In the genomic region with DNA sequence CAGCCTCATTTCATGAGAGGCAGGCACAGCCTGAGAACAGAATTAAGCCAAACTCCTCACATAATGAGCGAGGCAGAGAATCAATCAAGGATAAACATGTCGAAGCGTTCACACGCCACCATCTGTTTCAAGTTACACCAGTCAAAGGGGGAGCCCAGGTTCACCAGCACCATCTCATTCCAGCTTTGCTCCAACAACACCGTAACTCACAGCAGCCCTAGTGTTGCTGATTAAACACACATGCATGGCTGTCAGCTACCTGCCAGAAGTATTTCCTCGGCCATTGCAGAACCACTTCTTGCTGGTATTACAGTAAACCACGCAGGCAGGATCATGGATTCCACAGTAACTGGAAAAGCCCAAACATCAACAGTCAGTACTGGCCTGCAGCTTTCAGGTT, we compare ENCODE assay signal across 21 mouse cellular contexts. TPM values are rescaled to one million over a fixed set of nuclear protein-coding genes. Genes with fewer than 3 reads are reported as not detected.
DNase-seq lines count a peak whose midpoint lies in the region; ATAC-seq and TF ChIP-seq lines count a peak whose summit lies in the region.
"Had no signal": no experiment of that assay in that cellular context is flagged by ENCODE, and none has a peak within 500 bp of the region (broad histone marks: within the 10 kb centered on the region; RNA-seq: fewer than 3 reads in every experiment).

No protein-coding gene starts in this region.

- H3K4me3 ChIP-seq in intestine, postnatal 0 days (ENCODE audit: low read depth, low read length) = no peak overlapping the region
- H3K4me3 ChIP-seq in intestine, embryonic 16.5 days (ENCODE audit: low read length) = no peak overlapping the region
- no peak overlapping the region for H3K4me3 ChIP-seq in embryonic facial prominence, embryonic 10.5 days
- no peak overlapping the region for H3K4me3 ChIP-seq in embryonic facial prominence, embryonic 15.5 days (replicated peaks)
- H3K4me3 ChIP-seq: heart, adult 2 months; heart, embryonic 15.5 days had no signal

- H3K27ac ChIP-seq in intestine, postnatal 0 days (ENCODE audit: low read depth, low read length) = 0 out of 2 replicates have a peak overlapping the region, but pooled peaks have one; percentile 15
- H3K27ac ChIP-seq in intestine, embryonic 16.5 days (ENCODE audit: low read length) = no peak overlapping the region
- H3K27ac ChIP-seq in embryonic facial prominence, embryonic 10.5 days (replicated peaks) = no peak overlapping the region
- H3K27ac ChIP-seq in embryonic facial prominence, embryonic 15.5 days (replicated peaks) = 0 out of 2 replicates have a peak overlapping the region, but pooled peaks have one; percentile 23
- H3K27ac ChIP-seq: heart, adult 2 months; heart, embryonic 15.5 days; hindbrain, postnatal 0 days; kidney, postnatal 0 days had no signal

- peaks cover 63% of the 10 kb centered on the region for H3K36me3 ChIP-seq in intestine, postnatal 0 days (ENCODE audit: control insufficient read depth, insufficient read depth)
- H3K36me3 ChIP-seq in intestine, embryonic 16.5 days (ENCODE audit: control insufficient read depth, insufficient read depth, low read length) = peaks cover 28% of the 10 kb centered on the region
- H3K36me3 ChIP-seq in embryonic facial prominence, embryonic 10.5 days (replicated peaks) = peaks cover 92% of the 10 kb centered on the region
- peaks cover 60% of the 10 kb centered on the region for H3K36me3 ChIP-seq in embryonic facial prominence, embryonic 15.5 days

- no peak overlapping the region for H3K4me2 ChIP-seq in intestine, postnatal 0 days (replicated peaks; ENCODE audit: low read depth)
- no peak overlapping the region for H3K4me2 ChIP-seq in intestine, embryonic 16.5 days (ENCODE audit: low read depth, low read length)
- no peak overlapping the region for H3K4me2 ChIP-seq in embryonic facial prominence, embryonic 15.5 days (replicated peaks)
- H3K4me2 ChIP-seq: heart, embryonic 15.5 days had no signal

- H3K27me3 ChIP-seq in intestine, postnatal 0 days (replicated peaks; ENCODE audit: control insufficient read depth, insufficient read depth, low read length) = no peaks in the 10 kb centered on the region
- H3K27me3 ChIP-seq in intestine, embryonic 16.5 days (replicated peaks; ENCODE audit: control insufficient read depth, insufficient read depth, low read length) = no peaks in the 10 kb centered on the region
- H3K27me3 ChIP-seq in embryonic facial prominence, embryonic 10.5 days (replicated peaks; ENCODE audit: low read depth, poor library complexity, severe bottlenecking) = no peaks in the 10 kb centered on the region
- H3K27me3 ChIP-seq in embryonic facial prominence, embryonic 15.5 days = no peaks in the 10 kb centered on the region
- H3K27me3 ChIP-seq: heart, embryonic 15.5 days; Patski had no signal

- no peak for TF ChIP-seq CTCF in intestine, postnatal 0 days (IDR thresholded peaks at IDR 0.05; ENCODE audit: low read depth)

- DNase-seq in embryonic facial prominence, embryonic 10.5 days (ENCODE audit: low spot score) = peak; percentile 41
- DNase-seq in heart, adult 8-10 months (ENCODE audit: low spot score) = no peak
- DNase-seq in spleen, postnatal 14 days (ENCODE audit: low spot score in 2 of 2) = no peak
- DNase-seq in ovary, adult 18-20 months (ENCODE audit: low spot score) = no peak
- DNase-seq: gastrocnemius, postnatal 10 days; heart, adult 2 months; kidney, adult 18-20 months; right cerebral cortex, postnatal 14 days; spleen, adult 18-20 months had no signal

- no peak for ATAC-seq in intestine, postnatal 0 days
- no peak for ATAC-seq in intestine, embryonic 16.5 days
- ATAC-seq in embryonic facial prominence, embryonic 15.5 days (ENCODE audit: insufficient number of reproducible peaks, low FRiP score, low TSS enrichment, low read depth) = peak; percentile 52; the same call in 1 of the 2 replicates
- ATAC-seq: Patski had no signal

- H3K9ac ChIP-seq in intestine, postnatal 0 days (ENCODE audit: low read depth, low read length) = no peak overlapping the region
- H3K9ac ChIP-seq in intestine, embryonic 16.5 days (ENCODE audit: low read depth, low read length) = no peak overlapping the region
- H3K9ac ChIP-seq in embryonic facial prominence, embryonic 15.5 days = no peak overlapping the region
- H3K9ac ChIP-seq: heart, embryonic 15.5 days; liver, postnatal 0 days had no signal

- 0 out of 2 replicates have a peak, but pooled peaks cover 6% of the 10 kb centered on the region for H3K4me1 ChIP-seq in intestine, postnatal 0 days (replicated peaks; ENCODE audit: control insufficient read depth, insufficient read depth, low read length)
- H3K4me1 ChIP-seq in intestine, embryonic 16.5 days (ENCODE audit: control insufficient read depth, insufficient read depth, low read length) = peaks cover 3% of the 10 kb centered on the region
- H3K4me1 ChIP-seq in embryonic facial prominence, embryonic 10.5 days = peaks cover 18% of the 10 kb centered on the region
- H3K4me1 ChIP-seq in embryonic facial prominence, embryonic 15.5 days = peaks cover 15% of the 10 kb centered on the region

- H3K9me3 ChIP-seq in intestine, postnatal 0 days (ENCODE audit: control insufficient read depth) = no peaks in the 10 kb centered on the region
- no peaks in the 10 kb centered on the region for H3K9me3 ChIP-seq in intestine, embryonic 16.5 days (ENCODE audit: control insufficient read depth, low read length)
- no peaks in the 10 kb centered on the region for H3K9me3 ChIP-seq in embryonic facial prominence, embryonic 10.5 days
- no peaks in the 10 kb centered on the region for H3K9me3 ChIP-seq in embryonic facial prominence, embryonic 15.5 days (replicated peaks)
- H3K9me3 ChIP-seq: heart, embryonic 15.5 days had no signal

- WGBS in intestine, postnatal 0 days = 83% methylated on average over 7 of the region's 7 CpGs
- 63% methylated on average over 7 of the region's 7 CpGs for WGBS in intestine, embryonic 16.5 days
- 60% methylated on average over 7 of the region's 7 CpGs for WGBS in embryonic facial prominence, embryonic 10.5 days
- 50% methylated on average over 7 of the region's 7 CpGs for WGBS in embryonic facial prominence, embryonic 15.5 days

RNA-seq across cellular contexts. Expression of gene Upf1, which starts 10.0 kb away (rescaled TPM):
- 9.7 and 10.1 TPM in 2 replicates for polyA plus RNA-seq in intestine, postnatal 0 days (2015; fragmentation: Nextera tagmentation; extraction: Ambion mirVana)
- polyA plus RNA-seq in intestine, embryonic 16.5 days (2015; fragmentation: Nextera tagmentation; extraction: Ambion mirVana) = 6.8 and 7.4 TPM in 2 replicates
- polyA plus RNA-seq in embryonic facial prominence, embryonic 10.5 days (2016; fragmentation: Nextera tagmentation; extraction: Ambion mirVana) = 21.9 and 22.1 TPM in 2 replicates
- 18.6 and 21.2 TPM in 2 replicates for polyA plus RNA-seq in embryonic facial prominence, embryonic 15.5 days (2015; fragmentation: Nextera tagmentation; extraction: Ambion mirVana)
- total RNA-seq in heart, adult 8-10 months (2022) = 10 to 100 TPM; 46.7 to 48.8 (median 47.5) TPM

RNA-seq across cellular contexts. Expression of gene Gdf1, which starts 13.5 kb away (rescaled TPM):
- 0.38 TPM in 1 of 2 replicates, not detected in the other for polyA plus RNA-seq in intestine, postnatal 0 days (2015; fragmentation: Nextera tagmentation; extraction: Ambion mirVana)
- polyA plus RNA-seq in intestine, embryonic 16.5 days (2015; fragmentation: Nextera tagmentation; extraction: Ambion mirVana) = 0.53 and 0.78 TPM in 2 replicates
- 5.6 and 5.7 TPM in 2 replicates for polyA plus RNA-seq in embryonic facial prominence, embryonic 10.5 days (2016; fragmentation: Nextera tagmentation; extraction: Ambion mirVana)
- 1.7 and 2.6 TPM in 2 replicates for polyA plus RNA-seq in embryonic facial prominence, embryonic 15.5 days (2015; fragmentation: Nextera tagmentation; extraction: Ambion mirVana)
- under 1 TPM in 3 of 4 experiments, not detected in 1; 0.23 to 0.85 (median 0.41) TPM for total RNA-seq in heart, adult 8-10 months (2022)
- total RNA-seq: heart, adult 2 months; hematopoietic stem cell, adult 5-6 weeks; liver, adult 2 months; megakaryocyte progenitor cell, adult 5-6 weeks had no signal
- polyA plus RNA-seq: liver, adult 2 months; midbrain, embryonic 14.5 days had no signal

RNA-seq across cellular contexts. Expression of gene Cers1, which starts 27.5 kb away (rescaled TPM):
- 1.3 and 1.7 TPM in 2 replicates for polyA plus RNA-seq in intestine, postnatal 0 days (2015; fragmentation: Nextera tagmentation; extraction: Ambion mirVana)
- 2.1 and 3.2 TPM in 2 replicates for polyA plus RNA-seq in intestine, embryonic 16.5 days (2015; fragmentation: Nextera tagmentation; extraction: Ambion mirVana)
- polyA plus RNA-seq in embryonic facial prominence, embryonic 10.5 days (2016; fragmentation: Nextera tagmentation; extraction: Ambion mirVana) = 2.3 and 4.1 TPM in 2 replicates
- polyA plus RNA-seq in embryonic facial prominence, embryonic 15.5 days (2015; fragmentation: Nextera tagmentation; extraction: Ambion mirVana) = 8.9 and 9.3 TPM in 2 replicates
- under 1 TPM; 0.14 to 0.53 (median 0.38) TPM for total RNA-seq in heart, adult 8-10 months (2022)
- total RNA-seq: hematopoietic stem cell, adult 5-6 weeks; liver, adult 2 months; megakaryocyte progenitor cell, adult 5-6 weeks had no signal
- polyA plus RNA-seq: liver, postnatal 0 days had no signal

RNA-seq across cellular contexts. Expression of gene Comp, which starts 30.3 kb away (rescaled TPM):
- polyA plus RNA-seq in intestine, postnatal 0 days (2015; fragmentation: Nextera tagmentation; extraction: Ambion mirVana) = 0.25 and 0.41 TPM in 2 replicates
- 0.39 and 0.51 TPM in 2 replicates for polyA plus RNA-seq in intestine, embryonic 16.5 days (2015; fragmentation: Nextera tagmentation; extraction: Ambion mirVana)
- polyA plus RNA-seq in embryonic facial prominence, embryonic 10.5 days (2016; fragmentation: Nextera tagmentation; extraction: Ambion mirVana) = 0.19 and 0.37 TPM in 2 replicates
- polyA plus RNA-seq in embryonic facial prominence, embryonic 15.5 days (2015; fragmentation: Nextera tagmentation; extraction: Ambion mirVana) = 5.1 and 7.3 TPM in 2 replicates
- 1 to 10 TPM; 4.7 to 7.7 (median 6.2) TPM for total RNA-seq in heart, adult 8-10 months (2022)
- total RNA-seq: liver, adult 2 months; megakaryocyte progenitor cell, adult 5-6 weeks had no signal
- polyA plus RNA-seq: liver, adult 2 months had no signal

RNA-seq across cellular contexts. Expression of gene Cope, which starts 40.8 kb away (rescaled TPM):
- 338 and 383 TPM in 2 replicates for polyA plus RNA-seq in intestine, postnatal 0 days (2015; fragmentation: Nextera tagmentation; extraction: Ambion mirVana)
- 432 and 443 TPM in 2 replicates for polyA plus RNA-seq in intestine, embryonic 16.5 days (2015; fragmentation: Nextera tagmentation; extraction: Ambion mirVana)
- polyA plus RNA-seq in embryonic facial prominence, embryonic 10.5 days (2016; fragmentation: Nextera tagmentation; extraction: Ambion mirVana) = 293 and 297 TPM in 2 replicates
- 377 and 397 TPM in 2 replicates for polyA plus RNA-seq in embryonic facial prominence, embryonic 15.5 days (2015; fragmentation: Nextera tagmentation; extraction: Ambion mirVana)
- 100 to 1,000 TPM; 148 to 165 (median 161) TPM for total RNA-seq in heart, adult 8-10 months (2022)

Comparison
In these comparisons a context has a peak if more than half of its experiments do, and no peak if none do; other contexts are left out.
1. H3K27ac ChIP-seq: peak in intestine, postnatal 0 days (single experiment) and embryonic facial prominence, embryonic 15.5 days (single experiment); none in intestine, embryonic 16.5 days (single experiment) and embryonic facial prominence, embryonic 10.5 days (single experiment).